Mouse (Mus musculus) olfactory bulb, adult 2 months (tissue): ENCODE results near the gene Rabac1. TPM values are rescaled to one million over a fixed set of nuclear protein-coding genes. Genes with fewer than 3 reads are reported as not detected.

ENCODE experiments used
- H3K27ac ChIP-seq: fragments of 200-500 bp; 2 replicates; pipeline ENCODE4 v1.5.1; 2012; ENCODE audit warnings: low read depth, low read length; ENCODE audit not compliant: insufficient read depth
- H3K4me1 ChIP-seq: fragments of 200-500 bp; 2 replicates; pipeline ENCODE4 v1.6.1; 2012; ENCODE audit warnings: low read length; ENCODE audit not compliant: control insufficient read depth, insufficient read depth
- H3K4me3 ChIP-seq: fragments of 200-500 bp; 2 replicates; pipeline ENCODE4 v1.5.1; 2012; ENCODE audit warnings: mild to moderate bottlenecking, low read depth, low read length, moderate library complexity; ENCODE audit not compliant: insufficient read depth
- CTCF ChIP-seq: fragments of 200-500 bp; IDR thresholded peaks from 2 replicates; pipeline ENCODE4 v1.5.1; 2012; ENCODE audit warnings: low read depth, mild to moderate bottlenecking, low read length, moderate library complexity; ENCODE audit not compliant: insufficient read depth
- POLR2A ChIP-seq: fragments of 200-500 bp; IDR thresholded peaks from 2 replicates; pipeline ENCODE4 v1.6.1; 2012; ENCODE audit warnings: mild to moderate bottlenecking, low read depth, low read length, moderate library complexity; ENCODE audit not compliant: insufficient read depth
- WGBS: fragments of 180-500 bp; shearing (Covaris S2); methylation state at CpG from one replicate; pipeline ENCODE4 v1.1.7; 2018; 5-methylcytosine and 5-hydroxymethylcytosine counted together
- polyA plus RNA-seq: library from polyadenylated mRNA; stranded (reverse); fragments of >200 nt; gene quantifications from 2 replicates; pipeline ENCODE4 v1.2.4, GENCODE M21; 2012; ENCODE audit warnings: low replicate concordance; ENCODE audit not compliant: missing spikeins, insufficient read depth, insufficient read length

The Rabac1 gene
- polyA plus RNA-seq, 1 experiment = not detected

GRCm38 (mm10) chr7:24953966-24954365, 18.6 kb downstream of the Rabac1 start:
- Histone ChIP-seq H3K27ac (no peak overlapping the region), H3K4me3 (no peak overlapping the region), H3K4me1 (peaks cover 14% of the 10 kb centered on the region)
- 10% methylated on average over 23 of the region's 24 CpGs for WGBS
- TF ChIP-seq CTCF = no peak
- no peak for TF ChIP-seq POLR2A

- Histone ChIP-seq H3K4me1 (peaks cover 31% of the 10 kb centered on the region), H3K27ac (no peak overlapping the region), H3K4me3 (no peak overlapping the region)
- WGBS = 10% methylated on average over 8 of the region's 8 CpGs
- TF ChIP-seq POLR2A = no peak
- TF ChIP-seq CTCF = peak; percentile 84
Observed at GRCm38 (mm10) chr7:24949958-24950623, 22.5 kb downstream of the Rabac1 start.

GRCm38 (mm10) chr7:24948774-24949173, 23.8 kb downstream of the Rabac1 start:
- Histone ChIP-seq H3K27ac (no peak overlapping the region), H3K4me1 (peaks cover 32% of the 10 kb centered on the region), H3K4me3 (no peak overlapping the region)
- TF ChIP-seq POLR2A = no peak
- no peak for TF ChIP-seq CTCF
- 9% methylated on average over 29 of the region's 29 CpGs for WGBS

- 20% methylated on average over 7 of the region's 7 CpGs for WGBS
- H3K4me1 ChIP-seq = peaks cover 32% of the 10 kb centered on the region
- no peak overlapping the region for H3K27ac ChIP-seq
- no peak overlapping the region for H3K4me3 ChIP-seq
- TF ChIP-seq POLR2A (no peak), CTCF (no peak)
Observed at GRCm38 (mm10) chr7:24947316-24948048, 25.1 kb downstream of the Rabac1 start.

GRCm38 (mm10) chr7:24944257-24944950, 28.1 kb downstream of the Rabac1 start, which contains the start of gene Gm4881:
Gene Gm4881 (minus strand): TSS chr7:24944494.
- Histone ChIP-seq H3K4me1 (peaks cover 28% of the 10 kb centered on the region), H3K4me3 (peak within 1 kb of the TSS; percentile 17), H3K27ac (no peak within 1 kb of the TSS)
- 1% methylated on average over 72 of the region's 72 CpGs for WGBS
- TF ChIP-seq CTCF = no peak

GRCm38 (mm10) chr7:24943641-24944040, 28.9 kb downstream of the Rabac1 start:
- TF ChIP-seq POLR2A = no peak
- no peak for TF ChIP-seq CTCF
- 37% methylated on average over 6 of the region's 6 CpGs for WGBS
- peaks cover 26% of the 10 kb centered on the region for H3K4me1 ChIP-seq
- H3K4me3 ChIP-seq = no peak overlapping the region
- no peak overlapping the region for H3K27ac ChIP-seq

GRCm38 (mm10) chr7:24931651-24932050, 40.9 kb downstream of the Rabac1 start:
- no peak for TF ChIP-seq CTCF
- no peak for TF ChIP-seq POLR2A
- Histone ChIP-seq H3K4me3 (no peak overlapping the region), H3K27ac (no peak overlapping the region), H3K4me1 (peaks cover 30% of the 10 kb centered on the region)
- WGBS = 6% methylated on average over 14 of the region's 15 CpGs

- WGBS = 67% methylated on average over 6 of the region's 6 CpGs
- Histone ChIP-seq H3K4me3 (no peak overlapping the region), H3K27ac (no peak overlapping the region), H3K4me1 (peaks cover 30% of the 10 kb centered on the region)
- no peak for TF ChIP-seq POLR2A
- no peak for TF ChIP-seq CTCF
Observed at GRCm38 (mm10) chr7:24930475-24930874, 42.1 kb downstream of the Rabac1 start.

Other genes with a start within 250 kb of the Rabac1 start
- gene Gm4763, start 245.8 kb downstream of the Rabac1 start, polyA plus RNA-seq = not detected in 2 replicates
- gene Cd177, start 212.4 kb downstream of the Rabac1 start, polyA plus RNA-seq = not detected in 2 replicates
- gene Ceacam10, start 195.5 kb downstream of the Rabac1 start, polyA plus RNA-seq = not detected in 2 replicates
- not detected in 2 replicates for gene Gm9844, start 110.5 kb downstream of the Rabac1 start, polyA plus RNA-seq
- gene Lypd4, start 102.8 kb downstream of the Rabac1 start, polyA plus RNA-seq = not detected in 2 replicates
- not detected in 2 replicates for gene Dmrtc2, start 102.7 kb downstream of the Rabac1 start, polyA plus RNA-seq
- gene Rps19, start 88.4 kb downstream of the Rabac1 start, polyA plus RNA-seq = 1,132 TPM in 1 of 2 replicates, not detected in the other
- gene Cd79a, start 75.4 kb downstream of the Rabac1 start, polyA plus RNA-seq = not detected in 2 replicates
- 291 and 636 TPM in 2 replicates for gene Arhgef1, start 69.8 kb downstream of the Rabac1 start, polyA plus RNA-seq
- gene Gm4881, start 28.3 kb downstream of the Rabac1 start, polyA plus RNA-seq = not detected in 2 replicates
- gene Atp1a3, start 33.2 kb upstream of the Rabac1 start, polyA plus RNA-seq = 361 and 745 TPM in 2 replicates
- gene Grik5, start 99.6 kb upstream of the Rabac1 start, polyA plus RNA-seq = not detected in 2 replicates
- not detected in 2 replicates for gene Zfp574, start 99.8 kb upstream of the Rabac1 start, polyA plus RNA-seq
- gene Pou2f2, start 207.0 kb upstream of the Rabac1 start, polyA plus RNA-seq = not detected in 2 replicates
- not detected in 2 replicates for gene Dedd2, start 247.9 kb upstream of the Rabac1 start, polyA plus RNA-seq
- gene Zfp526, start 248.7 kb upstream of the Rabac1 start, polyA plus RNA-seq = not detected in 2 replicates